Mouse (Mus musculus) brain, embryonic 18.5 days (tissue): ENCODE data around the gene Irak3.
A peak's percentile ranks its signal among the peaks of the same experiment; 100 is the strongest.
"Not testable (repeated sequence)": the region's sequence is repeated elsewhere in the genome, so short reads cannot be mapped to it uniquely, and the experiment has no call there.

Experiments used
- DNase-seq: peaks from one replicate; pipeline ENCODE4 v3.0.0-alpha.2; 2012; ENCODE audit warnings: low read depth, low spot score

Irak3 gene

GRCm38 (mm10) chr10:120163490-120163889, 38.4 kb downstream of the Irak3 start:
- no peak for DNase-seq

- DNase-seq: no peak
Measured at GRCm38 (mm10) chr10:120162840-120163239, 39.1 kb downstream of the Irak3 start.

- DNase-seq: no peak
Measured at GRCm38 (mm10) chr10:120160533-120160932, 41.4 kb downstream of the Irak3 start.

GRCm38 (mm10) chr10:120153911-120154310, 48.0 kb downstream of the Irak3 start:
- no peak for DNase-seq

- DNase-seq: no peak
Measured at GRCm38 (mm10) chr10:120151672-120152071, 50.3 kb downstream of the Irak3 start.

GRCm38 (mm10) chr10:120140916-120141516, 60.9 kb downstream of the Irak3 start:
- no peak for DNase-seq

- DNase-seq: no peak
Measured at GRCm38 (mm10) chr10:120140193-120140592, 61.7 kb downstream of the Irak3 start.

GRCm38 (mm10) chr10:120136020-120136562, 65.8 kb downstream of the Irak3 start:
- DNase-seq: no peak

- DNase-seq: no peak
Measured at GRCm38 (mm10) chr10:120133697-120134096, 68.2 kb downstream of the Irak3 start.

- DNase-seq: no peak
Measured at GRCm38 (mm10) chr10:120130621-120131020, 71.3 kb downstream of the Irak3 start.

- DNase-seq: no peak
Measured at GRCm38 (mm10) chr10:120128601-120129277, 73.2 kb downstream of the Irak3 start.

- DNase-seq: no peak
Measured at GRCm38 (mm10) chr10:120125465-120125857, 76.5 kb downstream of the Irak3 start.

- peak; percentile 56 for DNase-seq
Measured at GRCm38 (mm10) chr10:120124801-120125464, 77.0 kb downstream of the Irak3 start.

- DNase-seq: no peak
Measured at GRCm38 (mm10) chr10:120123721-120124120, 78.2 kb downstream of the Irak3 start.

- DNase-seq: no peak
Measured at GRCm38 (mm10) chr10:120115249-120115648, 86.7 kb downstream of the Irak3 start.

GRCm38 (mm10) chr10:120114493-120114892, 87.4 kb downstream of the Irak3 start:
- DNase-seq: no peak

GRCm38 (mm10) chr10:120113980-120114379, 88.0 kb downstream of the Irak3 start:
- DNase-seq: no peak

GRCm38 (mm10) chr10:120113482-120113881, 88.4 kb downstream of the Irak3 start:
- not testable (repeated sequence) for DNase-seq

GRCm38 (mm10) chr10:120112507-120113396, 89.2 kb downstream of the Irak3 start, which contains the start of gene Helb:
TSS of gene Helb (minus strand) at chr10:120112987.
- peak; percentile 76 for DNase-seq

GRCm38 (mm10) chr10:120111691-120112319, 90.1 kb downstream of the Irak3 start:
- no peak for DNase-seq

- no peak for DNase-seq
Measured at GRCm38 (mm10) chr10:120100806-120101205, 101.1 kb downstream of the Irak3 start.
